Mouse (Mus musculus): Measurements from ENCODE around the gene Aph1c.

GRCm38 (mm10) chr9:66770701-66771100 is 63.8 kb downstream of the Aph1c start:
- no peak for TF ChIP-seq CTCF (IDR thresholded peaks at IDR 0.05; ENCODE audit: low read depth)
- TF ChIP-seq EP300 (optimal IDR thresholded peaks at IDR 0.05) = no peak

Measured in stomach, postnatal 0 days (tissue).